Mouse (Mus musculus): Measurements from ENCODE around the gene Corin.

Gene Corin

GRCm38 (mm10) chr5:72441181-72441580 lies 63.1 kb downstream of the Corin start:
- no peak for DNase-seq (ENCODE audit: low spot score in 2 of 2)

- no peak for DNase-seq (ENCODE audit: low spot score in 2 of 2)
Measured at GRCm38 (mm10) chr5:72435085-72435484, 69.2 kb downstream of the Corin start.

GRCm38 (mm10) chr5:72431856-72432255 lies 72.4 kb downstream of the Corin start:
- DNase-seq (ENCODE audit: low spot score in 2 of 2), result no peak

GRCm38 (mm10) chr5:72427556-72427955 lies 76.7 kb downstream of the Corin start:
- no peak for DNase-seq (ENCODE audit: low spot score in 2 of 2)

GRCm38 (mm10) chr5:72425342-72426010 lies 78.8 kb downstream of the Corin start:
- no peak for DNase-seq (ENCODE audit: low spot score in 2 of 2)

- DNase-seq (ENCODE audit: low spot score in 2 of 2), result no peak
Measured at GRCm38 (mm10) chr5:72411874-72412329, 92.4 kb downstream of the Corin start.

GRCm38 (mm10) chr5:72410841-72411240 lies 93.4 kb downstream of the Corin start:
- DNase-seq (ENCODE audit: low spot score in 2 of 2), result no peak

GRCm38 (mm10) chr5:72403376-72403775 lies 100.9 kb downstream of the Corin start:
- no peak for DNase-seq (ENCODE audit: low spot score in 2 of 2)

- no peak for DNase-seq (ENCODE audit: low spot score in 2 of 2)
Measured at GRCm38 (mm10) chr5:72402913-72403312, 101.4 kb downstream of the Corin start.

GRCm38 (mm10) chr5:72401778-72402177 lies 102.5 kb downstream of the Corin start:
- no peak for DNase-seq (ENCODE audit: low spot score in 2 of 2)

- DNase-seq (ENCODE audit: low spot score in 2 of 2), result no peak
Measured at GRCm38 (mm10) chr5:72401251-72401650, 103.0 kb downstream of the Corin start.

GRCm38 (mm10) chr5:72382148-72382547 lies 122.1 kb downstream of the Corin start:
- no peak for DNase-seq (ENCODE audit: low spot score in 2 of 2)

GRCm38 (mm10) chr5:72380616-72381015 lies 123.7 kb downstream of the Corin start:
- DNase-seq (ENCODE audit: low spot score in 2 of 2), result no peak

- no peak for DNase-seq (ENCODE audit: low spot score in 2 of 2)
Measured at GRCm38 (mm10) chr5:72368004-72368403, 136.3 kb downstream of the Corin start.

GRCm38 (mm10) chr5:72365801-72366200 lies 138.5 kb downstream of the Corin start:
- DNase-seq (ENCODE audit: low spot score in 2 of 2), result no peak

GRCm38 (mm10) chr5:72363838-72364237 lies 140.4 kb downstream of the Corin start:
- no peak for DNase-seq (ENCODE audit: low spot score in 2 of 2)

GRCm38 (mm10) chr5:72353746-72354145 lies 150.5 kb downstream of the Corin start:
- no peak for DNase-seq (ENCODE audit: low spot score in 2 of 2)

GRCm38 (mm10) chr5:72350081-72350758 lies 154.1 kb downstream of the Corin start:
- peak in 1 of 2 experiments; percentile 13 for DNase-seq (ENCODE audit: low spot score in 2 of 2)

GRCm38 (mm10) chr5:72348591-72348990 lies 155.7 kb downstream of the Corin start:
- DNase-seq (ENCODE audit: low spot score in 2 of 2), result no peak

- DNase-seq (ENCODE audit: low spot score in 2 of 2), result no peak
Measured at GRCm38 (mm10) chr5:72335873-72336272, 168.4 kb downstream of the Corin start.

GRCm38 (mm10) chr5:72332901-72333300 lies 171.4 kb downstream of the Corin start:
- DNase-seq (ENCODE audit: low spot score in 2 of 2), result no peak

- DNase-seq (ENCODE audit: low spot score in 2 of 2), result no peak
Measured at GRCm38 (mm10) chr5:72331217-72331616, 173.1 kb downstream of the Corin start.

GRCm38 (mm10) chr5:72330648-72331047 lies 173.6 kb downstream of the Corin start:
- no peak for DNase-seq (ENCODE audit: low spot score in 2 of 2)

Data from urinary bladder, postnatal 36 days (tissue).